Mouse (Mus musculus): Measurements from ENCODE around the gene Asxl2.
"Not testable (repeated sequence)": the region's sequence is repeated elsewhere in the genome, so short reads cannot be mapped to it uniquely, and the experiment has no call there.

Asxl2 gene

GRCm38 (mm10) chr12:3426530-3427034, at the start of gene Asxl2:
TSS of gene Asxl2 (plus strand) at chr12:3426857.
- DNase-seq: peak; percentile 100

- DNase-seq: no peak
Measured at GRCm38 (mm10) chr12:3377190-3377589, 49.5 kb upstream of the Asxl2 start.

- no peak for DNase-seq
Measured at GRCm38 (mm10) chr12:3377755-3378154, 48.9 kb upstream of the Asxl2 start.

GRCm38 (mm10) chr12:3384860-3385259, 41.8 kb upstream of the Asxl2 start:
- no peak for DNase-seq

- DNase-seq: peak in 1 of 2 experiments; percentile 31
Measured at GRCm38 (mm10) chr12:3385271-3385670, 41.4 kb upstream of the Asxl2 start.

GRCm38 (mm10) chr12:3385940-3386339, 40.7 kb upstream of the Asxl2 start:
- peak; percentile 31 to 50 for DNase-seq

- no peak for DNase-seq
Measured at GRCm38 (mm10) chr12:3387891-3388290, 38.8 kb upstream of the Asxl2 start.

- DNase-seq: no peak
Measured at GRCm38 (mm10) chr12:3389394-3389793, 37.3 kb upstream of the Asxl2 start.

GRCm38 (mm10) chr12:3390071-3390470, 36.6 kb upstream of the Asxl2 start:
- DNase-seq: no peak

GRCm38 (mm10) chr12:3390577-3391262, 35.9 kb upstream of the Asxl2 start:
- peak; percentile 75 to 77 for DNase-seq

GRCm38 (mm10) chr12:3391276-3391675, 35.4 kb upstream of the Asxl2 start:
- no peak for DNase-seq

- no peak for DNase-seq
Measured at GRCm38 (mm10) chr12:3393140-3393539, 33.5 kb upstream of the Asxl2 start.

GRCm38 (mm10) chr12:3396931-3397330, 29.7 kb upstream of the Asxl2 start:
- DNase-seq: peak in 1 of 2 experiments; percentile 17

- not testable (repeated sequence) for DNase-seq
Measured at GRCm38 (mm10) chr12:3405662-3406061, 21.0 kb upstream of the Asxl2 start.

- DNase-seq: no peak
Measured at GRCm38 (mm10) chr12:3406585-3406984, 20.1 kb upstream of the Asxl2 start.

- no peak for DNase-seq
Measured at GRCm38 (mm10) chr12:3414956-3415355, 11.7 kb upstream of the Asxl2 start.

GRCm38 (mm10) chr12:3418761-3419160, 7.9 kb upstream of the Asxl2 start:
- no peak for DNase-seq

GRCm38 (mm10) chr12:3420519-3420918, 6.1 kb upstream of the Asxl2 start:
- no peak for DNase-seq

GRCm38 (mm10) chr12:3422786-3423185, 3.9 kb upstream of the Asxl2 start:
- no peak for DNase-seq

- DNase-seq: peak in 1 of 2 experiments; percentile 25
Measured at GRCm38 (mm10) chr12:3424179-3424578, 2.5 kb upstream of the Asxl2 start.

- DNase-seq: peak; percentile 37 to 45
Measured at GRCm38 (mm10) chr12:3425375-3426341, 999 bp upstream of the Asxl2 start.

- DNase-seq: peak; percentile 61 to 69
Measured at GRCm38 (mm10) chr12:3427067-3427889, 621 bp downstream of the Asxl2 start.
